Mouse (Mus musculus) midbrain, embryonic 16.5 days (tissue): ENCODE measurements around the gene Xrcc5. TPM values are rescaled to one million over a fixed set of nuclear protein-coding genes. Genes with fewer than 3 reads are reported as not detected.
A peak's percentile ranks its signal among the peaks of the same experiment; 100 is the strongest.

Experiments used
- ATAC-seq: fragments of 200-750 bp; cut with Nextera tagmentation; 2 replicates; pipeline ENCODE4 v1.8.0; 2017; ENCODE audit warnings: moderate TSS enrichment
- H3K27ac ChIP-seq: fragments of 300-500 bp; sonication (generic); 2 replicates; pipeline ENCODE4 v1.5.1; 2014; ENCODE audit warnings: mild to moderate bottlenecking, low read length, mixed read lengths
- H3K27me3 ChIP-seq: fragments of 300-500 bp; sonication (generic); 2 replicates; pipeline ENCODE4 v1.6.1; 2014; ENCODE audit warnings: low read depth, low read length, mixed read lengths; ENCODE audit not compliant: control insufficient read depth, insufficient read depth
- H3K36me3 ChIP-seq: fragments of 300-500 bp; sonication (generic); 2 replicates; pipeline ENCODE4 v1.6.1; 2014; ENCODE audit warnings: mild to moderate bottlenecking, low read length, moderate library complexity, mixed read lengths; ENCODE audit not compliant: control insufficient read depth, insufficient read depth
- H3K4me1 ChIP-seq: fragments of 300-500 bp; sonication (generic); 2 replicates; pipeline ENCODE4 v1.6.1; 2014; ENCODE audit warnings: mild to moderate bottlenecking, low read length, mixed read lengths; ENCODE audit not compliant: control insufficient read depth, insufficient read depth
- H3K4me2 ChIP-seq: fragments of 300-500 bp; sonication (generic); 2 replicates; pipeline ENCODE4 v1.6.1; 2014; ENCODE audit warnings: mild to moderate bottlenecking, low read length, mixed read lengths
- H3K4me3 ChIP-seq: fragments of 300-500 bp; sonication (generic); 2 replicates; pipeline ENCODE4 v1.5.1; 2014; ENCODE audit warnings: low read depth, mild to moderate bottlenecking, low read length, moderate library complexity, mixed read lengths
- H3K9ac ChIP-seq: fragments of 300-500 bp; sonication (generic); 2 replicates; pipeline ENCODE4 v1.6.1; 2014; ENCODE audit warnings: low read depth, low read length, mixed read lengths
- H3K9me3 ChIP-seq: fragments of 300-500 bp; sonication (generic); replicated peaks from 2 replicates; pipeline ENCODE4 v1.6.1; 2014; ENCODE audit warnings: mild to moderate bottlenecking, low read length, mixed read lengths; ENCODE audit not compliant: control insufficient read depth, poor library complexity, severe bottlenecking
- WGBS: fragments of 180-500 bp; shearing (Covaris S2); extraction: QIAGEN DNeasy Blood & Tissue Kit; methylation state at CpG from one replicate; pipeline ENCODE4 v1.1.7; 2014; 5-methylcytosine and 5-hydroxymethylcytosine counted together
- polyA plus RNA-seq: library from polyadenylated mRNA; unstranded; fragments of >200 nt; fragmentation: Nextera tagmentation; extraction: Ambion mirVana; gene quantifications from 2 replicates; pipeline ENCODE4 v1.2.1, GENCODE M21; 2015

The Xrcc5 gene
- polyA plus RNA-seq, 1 experiment from 2014 or later = 12.9 TPM

- Histone ChIP-seq H3K4me2 (no peak overlapping the region), H3K9me3 (no peaks in the 10 kb centered on the region), H3K4me1 (no peaks in the 10 kb centered on the region), H3K36me3 (no peaks in the 10 kb centered on the region), H3K4me3 (no peak overlapping the region), H3K27me3 (no peaks in the 10 kb centered on the region), H3K27ac (no peak overlapping the region), H3K9ac (no peak overlapping the region)
- ATAC-seq = no peak
- WGBS = 79% methylated on average over 5 of the region's 5 CpGs
Observed at GRCm38 (mm10) chr1:72383651-72384050, 76.4 kb downstream of the Xrcc5 start.

GRCm38 (mm10) chr1:72390420-72390819 is 83.2 kb downstream of the Xrcc5 start:
- Histone ChIP-seq H3K4me1 (0 out of 2 replicates have a peak, but pooled peaks cover 2% of the 10 kb centered on the region), H3K36me3 (no peaks in the 10 kb centered on the region), H3K9me3 (no peaks in the 10 kb centered on the region), H3K27ac (0 out of 2 replicates have a peak overlapping the region, but pooled peaks have one; percentile 17), H3K4me3 (no peak overlapping the region), H3K9ac (no peak overlapping the region), H3K4me2 (no peak overlapping the region), H3K27me3 (no peaks in the 10 kb centered on the region)
- ATAC-seq = no peak
- 60% methylated on average over 4 of the region's 4 CpGs for WGBS

- Histone ChIP-seq H3K27ac (no peak overlapping the region), H3K4me3 (no peak overlapping the region), H3K36me3 (no peaks in the 10 kb centered on the region), H3K4me1 (no peaks in the 10 kb centered on the region), H3K9ac (no peak overlapping the region), H3K4me2 (no peak overlapping the region), H3K27me3 (no peaks in the 10 kb centered on the region), H3K9me3 (no peaks in the 10 kb centered on the region)
- 92% methylated on average over 8 of the region's 8 CpGs for WGBS
- no peak for ATAC-seq
Observed at GRCm38 (mm10) chr1:72399720-72400401, 92.6 kb downstream of the Xrcc5 start.

GRCm38 (mm10) chr1:72400616-72401015 is 93.4 kb downstream of the Xrcc5 start:
- Histone ChIP-seq H3K9me3 (no peaks in the 10 kb centered on the region), H3K27ac (no peak overlapping the region), H3K9ac (no peak overlapping the region), H3K27me3 (no peaks in the 10 kb centered on the region), H3K4me1 (no peaks in the 10 kb centered on the region), H3K36me3 (no peaks in the 10 kb centered on the region), H3K4me3 (no peak overlapping the region), H3K4me2 (no peak overlapping the region)
- 85% methylated on average over 9 of the region's 9 CpGs for WGBS
- no peak for ATAC-seq

GRCm38 (mm10) chr1:72401331-72402069 is 94.3 kb downstream of the Xrcc5 start:
- 61% methylated on average over 8 of the region's 8 CpGs for WGBS
- H3K4me1 ChIP-seq = no peaks in the 10 kb centered on the region
- no peaks in the 10 kb centered on the region for H3K36me3 ChIP-seq
- no peak overlapping the region for H3K9ac ChIP-seq
- H3K4me3 ChIP-seq = no peak overlapping the region
- no peaks in the 10 kb centered on the region for H3K27me3 ChIP-seq
- ATAC-seq = no peak
- no peak overlapping the region for H3K4me2 ChIP-seq
- no peak overlapping the region for H3K27ac ChIP-seq
- H3K9me3 ChIP-seq = no peaks in the 10 kb centered on the region

- 75% methylated on average over 14 of the region's 14 CpGs for WGBS
- H3K4me2 ChIP-seq = no peak overlapping the region
- H3K27me3 ChIP-seq = no peaks in the 10 kb centered on the region
- H3K4me1 ChIP-seq = no peaks in the 10 kb centered on the region
- H3K27ac ChIP-seq = no peak overlapping the region
- no peaks in the 10 kb centered on the region for H3K36me3 ChIP-seq
- H3K9me3 ChIP-seq = no peaks in the 10 kb centered on the region
- H3K4me3 ChIP-seq = no peak overlapping the region
- H3K9ac ChIP-seq = no peak overlapping the region
- ATAC-seq = no peak
Observed at GRCm38 (mm10) chr1:72406505-72407079, 99.4 kb downstream of the Xrcc5 start.

GRCm38 (mm10) chr1:72409936-72410335 is 102.7 kb downstream of the Xrcc5 start:
- peaks cover 7% of the 10 kb centered on the region for H3K4me1 ChIP-seq
- WGBS = 83% methylated on average over 5 of the region's 5 CpGs
- no peak for ATAC-seq
- no peak overlapping the region for H3K4me3 ChIP-seq
- H3K9ac ChIP-seq = no peak overlapping the region
- H3K27me3 ChIP-seq = no peaks in the 10 kb centered on the region
- H3K9me3 ChIP-seq = no peaks in the 10 kb centered on the region
- no peak overlapping the region for H3K27ac ChIP-seq
- no peak overlapping the region for H3K4me2 ChIP-seq
- H3K36me3 ChIP-seq = no peaks in the 10 kb centered on the region

GRCm38 (mm10) chr1:72411108-72411507 is 103.9 kb downstream of the Xrcc5 start:
- H3K27me3 ChIP-seq = no peaks in the 10 kb centered on the region
- no peak overlapping the region for H3K4me2 ChIP-seq
- no peak overlapping the region for H3K27ac ChIP-seq
- no peak overlapping the region for H3K9ac ChIP-seq
- peaks cover 7% of the 10 kb centered on the region for H3K4me1 ChIP-seq
- H3K9me3 ChIP-seq = no peaks in the 10 kb centered on the region
- WGBS = 94% methylated on average over 8 of the region's 8 CpGs
- no peak overlapping the region for H3K4me3 ChIP-seq
- no peak for ATAC-seq
- H3K36me3 ChIP-seq = no peaks in the 10 kb centered on the region

- Histone ChIP-seq H3K4me3 (no peak overlapping the region), H3K4me1 (peaks cover 7% of the 10 kb centered on the region), H3K9me3 (no peaks in the 10 kb centered on the region), H3K27ac (no peak overlapping the region), H3K27me3 (no peaks in the 10 kb centered on the region), H3K4me2 (no peak overlapping the region), H3K36me3 (no peaks in the 10 kb centered on the region), H3K9ac (no peak overlapping the region)
- ATAC-seq = no peak
- WGBS = 92% methylated on average over 8 of the region's 8 CpGs
Observed at GRCm38 (mm10) chr1:72413205-72413604, 106.0 kb downstream of the Xrcc5 start.
